Mouse (Mus musculus) heart, adult 2 months (tissue): ENCODE data around the gene Cog5. TPM values are rescaled to one million over a fixed set of nuclear protein-coding genes. Genes with fewer than 3 reads are reported as not detected.

ENCODE experiments used
- DNase-seq, 2 experiments: peaks; one replicate each; pipeline ENCODE4 v3.0.0; 2021
- H3K27ac ChIP-seq: fragments of 200-600 bp; 2 replicates; pipeline ENCODE4 v1.8.1; 2022
- H3K27me3 ChIP-seq: fragments of 200-500 bp; 2 replicates; pipeline ENCODE4 v1.6.1; 2012; ENCODE audit warnings: mild to moderate bottlenecking, low read length, inconsistent platforms, mixed read lengths; ENCODE audit not compliant: control insufficient read depth, insufficient read depth
- H3K36me3 ChIP-seq: fragments of 200-500 bp; 2 replicates; pipeline ENCODE4 v1.6.1; 2012; ENCODE audit warnings: low read length, inconsistent platforms; ENCODE audit not compliant: control insufficient read depth, insufficient read depth
- H3K4me1 ChIP-seq: fragments of 200-500 bp; 2 replicates; pipeline ENCODE4 v1.6.1; 2011; ENCODE audit warnings: low read length; ENCODE audit not compliant: control insufficient read depth, insufficient read depth
- H3K4me3 ChIP-seq: fragments of 200-600 bp; 2 replicates; pipeline ENCODE4 v1.8.1; 2022
- H3K79me2 ChIP-seq: fragments of 200-500 bp; replicated peaks from 2 replicates; pipeline ENCODE4 v1.6.1; 2012; ENCODE audit warnings: mild to moderate bottlenecking, inconsistent platforms, low read length, moderate library complexity, mixed read lengths; ENCODE audit not compliant: control insufficient read depth, insufficient read depth
- H3K9ac ChIP-seq: fragments of 200-500 bp; 2 replicates; pipeline ENCODE4 v1.6.1; 2012; ENCODE audit warnings: low read depth, mild to moderate bottlenecking, control low read depth, inconsistent platforms, low read length, mixed read lengths
- CTCF ChIP-seq: fragments of 200-600 bp; IDR thresholded peaks from 2 replicates; pipeline ENCODE4 v1.8.1; 2022; ENCODE audit warnings: antibody characterized with exemption, mild to moderate bottlenecking, moderate library complexity
- EP300 ChIP-seq: fragments of 200-500 bp; IDR thresholded peaks from 2 replicates; pipeline ENCODE4 v1.6.1; 2011; ENCODE audit warnings: low read depth, low read length, control low read depth; ENCODE audit not compliant: insufficient read depth
- POLR2A ChIP-seq: fragments of 200-500 bp; IDR thresholded peaks from 2 replicates; pipeline ENCODE4 v1.6.1; 2011; ENCODE audit warnings: mild to moderate bottlenecking, low read depth, low read length, control low read depth; ENCODE audit not compliant: insufficient read depth
- WGBS: fragments of 180-500 bp; shearing (Covaris S2); methylation state at CpG from one replicate; pipeline ENCODE4 v1.1.7; 2018; 5-methylcytosine and 5-hydroxymethylcytosine counted together
- intact Hi-C: fragments of 180-260 bp; cut with DNase I; formaldehyde crosslinking; loops from one replicate; pipeline ENCODE4 v1.15.1; 2025
- polyA plus RNA-seq: library from polyadenylated mRNA; depleted of rRNA; stranded (reverse); fragments of >200 nt; gene quantifications from 2 replicates; pipeline ENCODE4 v1.2.3, GENCODE M21; 2012
- total RNA-seq, 2 experiments: library from RNA; stranded (reverse); gene quantifications; 2 replicates each; pipeline ENCODE4 v1.2.3; 2021

The Cog5 gene
- total and polyA plus RNA-seq, 3 experiments: 24.7 to 58.3 (median 55.8) TPM

DNA sequence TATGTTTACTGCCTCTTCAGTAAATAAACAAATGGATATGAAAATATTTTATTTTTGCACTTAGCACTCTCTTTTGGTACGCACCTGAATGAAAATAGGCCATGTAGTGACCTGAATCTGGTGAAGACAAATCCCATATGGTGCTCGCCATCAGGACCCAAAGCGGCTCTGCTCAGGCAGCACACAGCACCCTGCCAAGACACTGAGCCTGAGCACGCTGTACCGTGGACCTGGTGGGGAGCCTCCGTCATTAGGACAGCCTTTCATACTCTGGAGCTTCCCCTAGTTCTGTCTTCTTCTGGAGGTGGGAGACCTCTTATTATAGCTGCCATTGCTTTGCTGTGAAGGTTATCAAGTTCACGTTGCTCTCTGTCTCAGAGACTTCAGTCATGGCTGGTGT is 238.1 kb downstream of the Cog5 start:
- TF ChIP-seq EP300 (no peak), POLR2A (no peak), CTCF (no peak)
- Histone ChIP-seq H3K36me3 (no peaks in the 10 kb centered on the region), H3K27ac (no peak overlapping the region), H3K79me2 (no peaks in the 10 kb centered on the region), H3K27me3 (no peaks in the 10 kb centered on the region), H3K9ac (no peak overlapping the region), H3K4me1 (no peaks in the 10 kb centered on the region), H3K4me3 (no peak overlapping the region)
- no peak for DNase-seq
- WGBS: 91% methylated on average over 7 of the region's 7 CpGs
- intact Hi-C loops: no loop called here

DNA sequence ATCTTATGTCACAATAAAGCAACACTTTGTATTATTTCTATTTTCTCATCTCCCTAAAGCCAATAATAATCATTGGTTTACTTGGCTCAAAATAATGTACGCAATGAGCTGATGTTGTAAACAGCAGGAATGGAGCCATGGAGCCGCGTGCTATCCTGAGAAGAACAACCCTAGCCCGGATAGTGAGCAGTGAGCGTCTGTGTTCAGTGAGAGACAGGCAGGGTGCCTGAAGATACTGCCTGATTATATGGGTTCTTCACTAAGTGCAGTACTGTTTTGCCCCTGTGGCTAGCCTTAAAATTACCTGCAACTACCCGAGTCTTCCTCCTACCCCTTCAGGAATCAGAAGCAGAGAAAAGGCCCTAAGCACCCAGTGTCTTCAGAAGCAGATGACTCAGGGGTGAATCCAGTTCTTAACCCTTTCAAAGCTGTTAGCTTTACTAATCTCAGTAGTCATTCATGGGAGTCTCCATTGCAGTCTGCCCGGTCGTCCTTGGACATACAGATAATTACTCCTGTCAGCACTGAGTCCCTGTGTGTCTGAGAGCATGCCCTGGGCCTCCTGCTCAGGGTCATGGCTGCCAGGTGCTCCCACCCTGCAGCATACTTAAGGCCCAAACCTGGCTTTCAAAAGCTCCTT is 240.5 kb downstream of the Cog5 start:
- no peak overlapping the region for H3K27ac ChIP-seq
- TF ChIP-seq POLR2A (no peak), EP300 (no peak), CTCF (no peak)
- no peak for DNase-seq
- 65% methylated on average over 8 of the region's 8 CpGs for WGBS
- H3K79me2 ChIP-seq: no peaks in the 10 kb centered on the region
- intact Hi-C loops: no loop called here
- no peaks in the 10 kb centered on the region for H3K36me3 ChIP-seq
- H3K4me1 ChIP-seq: no peaks in the 10 kb centered on the region
- no peaks in the 10 kb centered on the region for H3K27me3 ChIP-seq
- H3K9ac ChIP-seq: no peak overlapping the region
- no peak overlapping the region for H3K4me3 ChIP-seq

DNA sequence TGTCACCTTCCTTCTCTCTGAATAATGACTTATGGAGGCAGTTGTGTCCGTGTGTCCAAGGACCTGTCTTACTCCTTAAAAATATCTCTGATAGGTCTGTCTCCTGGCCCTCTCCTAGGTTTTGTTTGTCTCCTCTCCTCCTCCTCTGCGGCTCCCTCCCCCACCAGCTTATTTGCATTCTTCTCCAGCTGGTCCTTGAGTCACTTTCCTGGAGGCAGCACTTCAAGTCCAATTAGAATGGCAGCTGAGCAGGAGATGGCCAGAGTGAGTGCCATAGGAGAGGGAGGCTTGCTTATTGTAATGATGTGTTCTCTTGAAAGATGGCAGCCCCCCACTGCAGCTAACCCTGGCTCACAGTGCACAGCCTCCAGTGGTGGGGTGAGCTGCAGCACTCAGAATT is 241.2 kb downstream of the Cog5 start:
- Histone ChIP-seq H3K36me3 (no peaks in the 10 kb centered on the region), H3K27me3 (no peaks in the 10 kb centered on the region), H3K27ac (no peak overlapping the region), H3K4me3 (no peak overlapping the region), H3K79me2 (no peaks in the 10 kb centered on the region), H3K9ac (no peak overlapping the region), H3K4me1 (no peaks in the 10 kb centered on the region)
- no peak for TF ChIP-seq POLR2A
- TF ChIP-seq CTCF: no peak
- no peak for TF ChIP-seq EP300
- DNase-seq: no peak
- WGBS: 59% methylated on average over 2 of the region's 2 CpGs
- intact Hi-C loops: no loop called here

DNA sequence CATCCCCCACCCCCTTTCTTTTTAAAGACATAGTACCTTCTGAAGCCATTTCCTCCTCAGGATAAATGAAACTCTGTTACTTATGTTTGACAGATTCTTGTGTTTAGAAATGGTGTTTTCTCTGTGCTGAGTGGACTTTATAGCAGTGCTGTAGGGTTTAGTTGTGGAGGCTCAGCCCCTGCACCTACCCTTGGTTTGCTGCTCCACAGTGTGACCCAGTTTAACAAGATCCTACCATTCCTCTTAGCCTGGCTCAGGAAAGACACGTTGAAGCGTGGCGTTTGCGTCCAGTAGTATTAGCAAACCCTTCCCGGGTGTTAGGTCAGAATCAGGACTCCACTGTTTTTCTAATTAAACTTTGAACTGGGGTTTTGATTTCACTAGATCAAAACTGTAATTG is 241.6 kb downstream of the Cog5 start:
- H3K4me3 ChIP-seq: no peak overlapping the region
- intact Hi-C loops: no loop called here

DNA sequence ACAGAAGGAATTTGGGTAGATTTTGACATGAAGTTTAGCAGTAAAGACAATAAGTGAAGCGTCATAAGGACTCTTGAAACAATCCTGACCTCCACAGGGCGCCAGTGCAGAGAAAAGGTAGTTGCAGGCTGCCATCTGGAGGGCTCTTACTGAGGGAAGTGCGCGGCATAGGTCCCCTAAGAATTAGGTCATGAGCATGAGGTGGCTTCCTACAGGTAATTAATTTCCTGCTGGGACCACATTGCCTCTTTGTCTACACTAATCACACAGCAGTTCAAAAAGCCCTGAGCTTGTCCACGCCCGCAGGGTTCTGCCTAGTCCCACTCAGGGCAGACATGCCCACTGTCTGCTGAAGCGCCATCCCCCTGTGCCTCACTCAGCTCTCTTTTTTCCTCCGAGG is 242.3 kb downstream of the Cog5 start:
- 72% methylated on average over 8 of the region's 8 CpGs for WGBS
- Histone ChIP-seq H3K4me1 (no peaks in the 10 kb centered on the region), H3K27ac (no peak overlapping the region), H3K79me2 (no peaks in the 10 kb centered on the region), H3K27me3 (no peaks in the 10 kb centered on the region), H3K9ac (no peak overlapping the region), H3K4me3 (no peak overlapping the region), H3K36me3 (no peaks in the 10 kb centered on the region)
- DNase-seq: no peak
- TF ChIP-seq CTCF: peak; percentile 54
- TF ChIP-seq EP300: no peak
- intact Hi-C loops: no loop called here

More for the DNA sequence above, 241.6 kb downstream of the Cog5 start:
- TF ChIP-seq CTCF (no peak), POLR2A (no peak), EP300 (no peak)
- Histone ChIP-seq H3K4me1 (no peaks in the 10 kb centered on the region), H3K27me3 (no peaks in the 10 kb centered on the region), H3K79me2 (no peaks in the 10 kb centered on the region), H3K9ac (no peak overlapping the region), H3K27ac (no peak overlapping the region), H3K36me3 (no peaks in the 10 kb centered on the region)
- 61% methylated on average over 5 of the region's 5 CpGs for WGBS
- no peak for DNase-seq

DNA sequence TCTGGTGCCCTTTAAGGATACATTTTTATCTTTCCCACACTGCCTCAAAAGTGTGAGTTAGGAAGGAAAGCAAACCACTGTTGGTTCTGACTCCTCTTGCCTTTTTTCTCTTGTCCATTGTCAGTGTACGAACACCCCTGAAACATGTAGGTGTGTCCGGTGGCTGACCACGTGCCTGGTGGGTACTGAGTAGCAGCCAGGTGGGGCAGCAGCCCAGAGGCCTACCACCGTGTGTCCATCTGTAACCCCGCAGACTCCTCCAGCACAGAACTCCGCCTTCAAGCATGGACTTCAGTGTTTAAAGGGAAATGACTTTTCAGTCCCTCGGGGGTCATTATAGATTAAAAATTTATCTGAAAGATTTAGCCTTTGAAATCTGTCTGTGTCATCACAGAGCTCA is 242.8 kb downstream of the Cog5 start:
- intact Hi-C loops: no loop called here
- Histone ChIP-seq H3K4me3 (no peak overlapping the region), H3K27ac (no peak overlapping the region), H3K79me2 (no peaks in the 10 kb centered on the region), H3K36me3 (no peaks in the 10 kb centered on the region), H3K27me3 (no peaks in the 10 kb centered on the region), H3K4me1 (no peaks in the 10 kb centered on the region), H3K9ac (no peak overlapping the region)
- no peak for TF ChIP-seq CTCF
- no peak for TF ChIP-seq POLR2A
- no peak for TF ChIP-seq EP300
- WGBS: 65% methylated on average over 7 of the region's 7 CpGs
- DNase-seq: no peak
